Mouse (Mus musculus) midbrain, embryonic 14.5 days (tissue): Measurements from ENCODE around the gene Stard3. TPM values are rescaled to one million over a fixed set of nuclear protein-coding genes. Genes with fewer than 3 reads are reported as not detected.

Experiments
- ATAC-seq: fragments of 200-750 bp; cut with Nextera tagmentation; 2 replicates; pipeline ENCODE4 v1.8.0; 2017; ENCODE audit warnings: moderate number of reproducible peaks, moderate library complexity; ENCODE audit not compliant: low FRiP score, low TSS enrichment
- DNase-seq: peaks from one replicate; pipeline ENCODE4 v3.0.0-alpha.2; 2015
- H3K27ac ChIP-seq: fragments of 300-500 bp; sonication (generic); replicated peaks from 2 replicates; pipeline ENCODE4 v1.5.1; 2014; ENCODE audit warnings: mild to moderate bottlenecking, low read depth, low read length, moderate library complexity
- H3K27me3 ChIP-seq: fragments of 300-500 bp; sonication (generic); 2 replicates; pipeline ENCODE4 v1.6.1; 2014; ENCODE audit warnings: low read length, control low read depth, mixed read lengths; ENCODE audit not compliant: control insufficient read depth, insufficient read depth
- H3K36me3 ChIP-seq: fragments of 300-500 bp; sonication (generic); 2 replicates; pipeline ENCODE4 v1.6.1; 2014; ENCODE audit warnings: low read length, control low read depth; ENCODE audit not compliant: control insufficient read depth, insufficient read depth
- H3K4me1 ChIP-seq: fragments of 300-500 bp; sonication (generic); 2 replicates; pipeline ENCODE4 v1.6.1; 2014; ENCODE audit warnings: mild to moderate bottlenecking, antibody characterized with exemption, low read length, control low read depth; ENCODE audit not compliant: control insufficient read depth, insufficient read depth
- H3K4me2 ChIP-seq: fragments of 300-500 bp; sonication (generic); 2 replicates; pipeline ENCODE4 v1.6.1; 2014; ENCODE audit warnings: mild to moderate bottlenecking, low read length, moderate library complexity
- H3K4me3 ChIP-seq: fragments of 300-500 bp; sonication (generic); replicated peaks from 2 replicates; pipeline ENCODE4 v1.5.1; 2014; ENCODE audit warnings: low read depth, low read length
- H3K9ac ChIP-seq: fragments of 300-500 bp; sonication (generic); replicated peaks from 2 replicates; pipeline ENCODE4 v1.6.1; 2014; ENCODE audit warnings: mild to moderate bottlenecking, low read length, moderate library complexity
- H3K9me3 ChIP-seq: fragments of 300-500 bp; sonication (generic); 2 replicates; pipeline ENCODE4 v1.6.1; 2016; ENCODE audit warnings: low read length, control low read depth, mixed read lengths; ENCODE audit not compliant: control insufficient read depth
- WGBS: fragments of 180-500 bp; shearing (Covaris S2); extraction: QIAGEN DNeasy Blood & Tissue Kit; methylation state at CpG from one replicate; pipeline ENCODE4 v1.1.7; 2014; 5-methylcytosine and 5-hydroxymethylcytosine counted together
- polyA plus RNA-seq: library from polyadenylated mRNA; unstranded; fragments of >200 nt; fragmentation: Nextera tagmentation; extraction: Ambion mirVana; gene quantifications from 2 replicates; pipeline ENCODE4 v1.2.1, GENCODE M21; 2014

The Stard3 gene
- polyA plus RNA-seq, 1 experiment from 2014 or later: 36.0 TPM

DNA sequence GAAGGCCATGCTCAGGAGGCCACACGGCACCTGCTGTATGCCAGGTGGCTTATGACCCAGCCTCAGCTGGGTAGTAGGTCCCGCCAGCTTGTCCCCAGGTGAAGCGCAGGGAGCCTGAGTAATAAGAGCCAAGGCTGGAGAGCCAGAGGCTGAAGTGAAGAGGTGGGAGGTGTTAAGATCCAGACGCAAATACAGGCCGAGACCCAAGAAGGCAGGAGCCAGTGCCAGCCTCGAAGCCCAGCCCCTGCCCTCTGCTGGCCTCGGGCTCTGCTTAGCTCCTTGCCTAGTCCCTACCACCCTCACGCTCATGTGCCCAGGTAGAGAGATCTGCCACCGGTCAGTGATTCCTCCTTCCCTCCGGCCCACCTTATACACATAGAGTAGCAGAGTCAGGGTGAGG is 30.1 kb downstream of the Stard3 start:
- Histone ChIP-seq H3K36me3 (no peaks in the 10 kb centered on the region), H3K9ac (no peak overlapping the region), H3K4me2 (no peak overlapping the region), H3K27me3 (peaks cover 20% of the 10 kb centered on the region; the same call in 1 of the 2 replicates), H3K4me1 (no peaks in the 10 kb centered on the region; the same call in 1 of the 2 replicates), H3K9me3 (no peaks in the 10 kb centered on the region), H3K27ac (no peak overlapping the region), H3K4me3 (no peak overlapping the region)
- DNase-seq (no peak), ATAC-seq (no peak)
- WGBS: 84% methylated on average over 10 of the region's 10 CpGs

- Histone ChIP-seq H3K4me1 (no peaks in the 10 kb centered on the region; the same call in 1 of the 2 replicates), H3K9ac (no peak overlapping the region), H3K4me3 (no peak overlapping the region), H3K27ac (no peak overlapping the region), H3K4me2 (no peak overlapping the region), H3K36me3 (no peaks in the 10 kb centered on the region), H3K27me3 (peaks cover 20% of the 10 kb centered on the region; the same call in 1 of the 2 replicates), H3K9me3 (no peaks in the 10 kb centered on the region)
- DNase-seq (peak; percentile 73), ATAC-seq (no peak)
- WGBS: 19% methylated on average over 9 of the region's 9 CpGs
These were observed 31.1 kb downstream of the Stard3 start for GRCm38 (mm10) chr11:98389221-98389780.

GRCm38 (mm10) chr11:98390141-98390540 is 32.0 kb downstream of the Stard3 start:
- no peak for DNase-seq
- Histone ChIP-seq H3K27ac (no peak overlapping the region), H3K27me3 (peaks cover 20% of the 10 kb centered on the region; the same call in 1 of the 2 replicates), H3K9me3 (no peaks in the 10 kb centered on the region), H3K36me3 (no peaks in the 10 kb centered on the region), H3K4me2 (no peak overlapping the region), H3K4me1 (no peaks in the 10 kb centered on the region; the same call in 1 of the 2 replicates), H3K4me3 (no peak overlapping the region), H3K9ac (no peak overlapping the region)
- ATAC-seq: no peak
- 77% methylated on average over 12 of the region's 12 CpGs for WGBS

- WGBS: 20% methylated on average over 8 of the region's 8 CpGs
These were observed 33.9 kb downstream of the Stard3 start for GRCm38 (mm10) chr11:98392034-98392433.

DNA sequence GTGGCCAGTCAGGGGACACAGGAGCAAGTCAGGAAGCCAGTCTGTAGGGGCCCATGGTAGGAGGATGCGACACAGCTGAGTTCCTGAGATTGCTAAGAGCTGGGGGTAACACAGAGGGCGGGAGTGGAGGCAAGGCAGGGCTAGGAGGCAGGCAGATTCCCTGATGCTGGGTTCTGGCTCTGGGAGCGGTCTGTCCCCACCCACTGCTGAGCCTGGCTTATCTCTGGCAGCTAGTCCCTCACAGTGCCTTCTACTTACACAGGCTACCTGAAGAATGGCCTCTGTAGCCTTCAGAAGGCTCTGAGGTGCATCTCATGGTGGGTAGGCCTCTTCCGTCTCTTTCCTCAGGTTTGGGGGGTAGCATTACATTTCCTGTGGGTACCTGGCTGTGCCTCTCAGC is 34.5 kb downstream of the Stard3 start:
- 62% methylated on average over 4 of the region's 4 CpGs for WGBS
- no peak for ATAC-seq
- no peak overlapping the region for H3K9ac ChIP-seq

More at GRCm38 (mm10) chr11:98392034-98392433, 33.9 kb downstream of the Stard3 start:
- H3K36me3 ChIP-seq: no peaks in the 10 kb centered on the region
- no peak overlapping the region for H3K9ac ChIP-seq
- no peak overlapping the region for H3K27ac ChIP-seq
- no peaks in the 10 kb centered on the region; the same call in 1 of the 2 replicates for H3K4me1 ChIP-seq
- no peak for DNase-seq
- no peak for ATAC-seq
- H3K4me3 ChIP-seq: no peak overlapping the region
- H3K4me2 ChIP-seq: no peak overlapping the region
- peaks cover 13% of the 10 kb centered on the region; the same call in 1 of the 2 replicates for H3K27me3 ChIP-seq
- no peaks in the 10 kb centered on the region for H3K9me3 ChIP-seq

GRCm38 (mm10) chr11:98393317-98393716 is 35.1 kb downstream of the Stard3 start:
- H3K9ac ChIP-seq: no peak overlapping the region

More for the DNA sequence above, 34.5 kb downstream of the Stard3 start:
- no peak for DNase-seq
- H3K27me3 ChIP-seq: peaks cover 7% of the 10 kb centered on the region; the same call in 1 of the 2 replicates
- no peak overlapping the region for H3K27ac ChIP-seq
- H3K36me3 ChIP-seq: no peaks in the 10 kb centered on the region
- H3K9me3 ChIP-seq: no peaks in the 10 kb centered on the region
- H3K4me3 ChIP-seq: no peak overlapping the region
- H3K4me2 ChIP-seq: no peak overlapping the region
- no peaks in the 10 kb centered on the region; the same call in 1 of the 2 replicates for H3K4me1 ChIP-seq

GRCm38 (mm10) chr11:98394301-98394700 is 36.1 kb downstream of the Stard3 start:
- Histone ChIP-seq H3K27me3 (no peaks in the 10 kb centered on the region; the same call in 1 of the 2 replicates), H3K9ac (no peak overlapping the region), H3K36me3 (no peaks in the 10 kb centered on the region), H3K4me2 (no peak overlapping the region), H3K4me1 (peaks cover under 1% of the 10 kb centered on the region), H3K9me3 (no peaks in the 10 kb centered on the region), H3K4me3 (no peak overlapping the region), H3K27ac (no peak overlapping the region)
- WGBS: 60% methylated on average over 6 of the region's 6 CpGs
- ATAC-seq (no peak), DNase-seq (no peak)

More at GRCm38 (mm10) chr11:98393317-98393716, 35.1 kb downstream of the Stard3 start:
- no peak for DNase-seq
- Histone ChIP-seq H3K27me3 (peaks cover under 1% of the 10 kb centered on the region; the same call in 1 of the 2 replicates), H3K27ac (no peak overlapping the region), H3K4me3 (no peak overlapping the region), H3K9me3 (no peaks in the 10 kb centered on the region), H3K4me2 (no peak overlapping the region), H3K36me3 (no peaks in the 10 kb centered on the region), H3K4me1 (no peaks in the 10 kb centered on the region; the same call in 1 of the 2 replicates)
- WGBS: 72% methylated on average over 6 of the region's 6 CpGs
- ATAC-seq: no peak

DNA sequence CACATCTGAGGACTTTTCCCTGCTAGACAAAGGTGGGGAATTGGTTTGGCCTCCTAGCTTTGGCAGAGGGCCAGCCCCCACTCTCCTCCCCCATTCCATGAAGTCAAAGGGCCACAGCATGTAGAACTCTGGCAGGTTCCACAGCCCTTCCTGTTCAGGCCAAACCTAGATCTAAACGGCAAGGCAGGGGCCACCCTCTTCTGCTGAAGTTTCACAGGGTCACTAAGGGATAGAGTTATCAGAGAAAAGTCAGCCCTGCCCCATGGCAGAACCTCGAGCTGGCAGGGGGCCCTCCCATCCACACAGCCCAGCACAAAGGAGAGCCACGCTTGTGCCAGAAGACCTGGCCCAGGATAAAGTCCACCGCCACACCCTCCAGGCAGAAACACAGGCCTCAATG is 36.9 kb downstream of the Stard3 start:
- no peak overlapping the region for H3K27ac ChIP-seq
- no peak for ATAC-seq
- no peaks in the 10 kb centered on the region for H3K36me3 ChIP-seq
- no peaks in the 10 kb centered on the region; the same call in 1 of the 2 replicates for H3K27me3 ChIP-seq
- H3K9ac ChIP-seq: no peak overlapping the region
- 48% methylated on average over 4 of the region's 4 CpGs for WGBS
- H3K4me3 ChIP-seq: no peak overlapping the region
- H3K9me3 ChIP-seq: no peaks in the 10 kb centered on the region
- no peak overlapping the region for H3K4me2 ChIP-seq
- H3K4me1 ChIP-seq: peaks cover 7% of the 10 kb centered on the region
- no peak for DNase-seq

DNA sequence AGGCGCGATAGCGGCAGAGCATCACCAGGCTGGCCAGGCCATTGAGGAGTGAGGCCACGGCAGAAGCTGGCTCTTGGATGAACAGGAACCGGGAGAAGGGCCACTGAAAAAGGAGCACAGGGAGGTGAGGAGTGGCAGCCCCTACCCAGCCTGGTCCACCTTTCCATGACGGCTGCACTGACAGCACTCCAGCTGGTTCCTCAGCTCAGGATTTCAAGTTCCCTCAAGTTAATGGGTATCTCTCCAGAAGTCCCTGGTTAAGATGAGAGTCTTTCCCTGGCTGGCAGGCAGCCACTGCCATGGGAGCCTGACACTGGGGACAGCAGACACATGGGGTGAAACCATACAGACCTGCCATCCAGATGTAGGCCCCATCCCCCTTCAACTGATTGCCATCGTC is 39.8 kb downstream of the Stard3 start:
- Histone ChIP-seq H3K36me3 (no peaks in the 10 kb centered on the region), H3K9me3 (no peaks in the 10 kb centered on the region), H3K4me2 (no peak overlapping the region), H3K27me3 (no peaks in the 10 kb centered on the region), H3K27ac (no peak overlapping the region), H3K9ac (no peak overlapping the region), H3K4me1 (peaks cover 13% of the 10 kb centered on the region), H3K4me3 (no peak overlapping the region)
- no peak for DNase-seq
- 88% methylated on average over 7 of the region's 7 CpGs for WGBS
- ATAC-seq: no peak
